Mouse (Mus musculus) spleen, adult 12 weeks (tissue): ENCODE data around the gene Rnf24.

Experiments
- DNase-seq: peaks from one replicate; pipeline ENCODE4 v3.0.0; 2022; ENCODE audit warnings: low spot score

The Rnf24 gene

GRCm38 (mm10) chr2:131262680-131263670 lies 89.7 kb downstream of the Rnf24 start:
- DNase-seq, result no peak

- DNase-seq, result peak; percentile 93
Observed at GRCm38 (mm10) chr2:131262213-131262672, 90.4 kb downstream of the Rnf24 start, which contains the start of gene Pank2. Gene Pank2 (plus strand): TSS chr2:131262495.

- no peak for DNase-seq
Observed at GRCm38 (mm10) chr2:131261481-131262212, 91.0 kb downstream of the Rnf24 start.

GRCm38 (mm10) chr2:131260544-131261307 lies 92.0 kb downstream of the Rnf24 start:
- DNase-seq, result no peak

- DNase-seq, result no peak
Observed at GRCm38 (mm10) chr2:131258693-131259092, 94.0 kb downstream of the Rnf24 start.

- DNase-seq, result no peak
Observed at GRCm38 (mm10) chr2:131255738-131256137, 97.0 kb downstream of the Rnf24 start.

GRCm38 (mm10) chr2:131254329-131254713 lies 98.4 kb downstream of the Rnf24 start:
- DNase-seq, result no peak

- peak; percentile 53 for DNase-seq
Observed at GRCm38 (mm10) chr2:131253681-131254328, 98.9 kb downstream of the Rnf24 start.
